Mouse (Mus musculus) frontal cortex, postnatal 36 days (tissue): ENCODE results near the gene Pnpla2.

Experiments used
- DNase-seq, 2 experiments: peaks; one replicate each; pipeline ENCODE4 v3.0.0; 2022; ENCODE audit warnings: low spot score in 2 of 2

Pnpla2 gene

DNA sequence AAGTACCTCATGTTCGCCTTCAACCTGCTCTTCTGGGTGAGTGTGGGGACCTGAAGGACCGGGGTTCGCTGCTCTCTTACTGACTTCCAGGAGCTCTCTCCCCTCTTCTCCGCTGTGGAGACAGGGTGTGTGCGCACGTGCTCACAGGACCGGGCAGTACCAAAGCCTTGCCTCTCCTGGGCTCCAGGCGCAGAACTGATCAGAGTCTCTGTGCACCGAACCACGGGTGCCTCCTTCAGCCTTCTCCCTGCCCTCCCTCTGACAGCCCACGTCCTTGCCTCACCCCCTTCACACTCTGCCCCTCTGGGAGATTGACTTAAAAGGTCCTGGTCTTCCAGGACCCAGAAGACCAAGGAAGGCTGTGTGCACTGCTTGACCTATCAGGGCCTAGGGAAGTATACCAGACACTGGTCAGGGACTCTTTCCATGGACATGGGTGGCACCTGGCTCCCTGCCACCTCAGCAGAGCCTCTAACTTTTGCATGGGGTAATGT is 27.6 kb downstream of the Pnpla2 start:
- DNase-seq = no peak

GRCm38 (mm10) chr7:141483114-141483653 is 28.2 kb downstream of the Pnpla2 start:
- DNase-seq = no peak

- no peak for DNase-seq
These were observed 29.5 kb downstream of the Pnpla2 start for GRCm38 (mm10) chr7:141484186-141485120.

DNA sequence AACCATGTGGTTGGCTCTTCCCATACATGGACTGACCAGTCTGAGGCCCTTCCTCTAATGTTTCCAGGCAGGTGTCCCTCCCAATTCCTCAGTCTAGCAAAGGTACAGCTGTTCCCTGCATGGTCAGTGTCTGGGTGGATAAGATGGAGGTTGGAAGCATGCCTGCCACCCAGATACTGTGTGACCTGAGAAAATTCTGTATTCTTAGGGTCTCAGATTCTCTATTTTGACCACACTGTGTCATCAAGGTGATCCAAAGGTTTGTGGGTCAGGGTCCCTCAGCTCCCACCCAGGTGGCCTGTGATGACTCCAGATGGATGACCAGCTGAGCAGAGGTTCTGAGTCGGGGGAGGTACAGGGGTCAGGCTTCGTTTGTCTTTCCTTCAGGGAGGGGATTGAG is 30.2 kb downstream of the Pnpla2 start:
- no peak for DNase-seq

DNA sequence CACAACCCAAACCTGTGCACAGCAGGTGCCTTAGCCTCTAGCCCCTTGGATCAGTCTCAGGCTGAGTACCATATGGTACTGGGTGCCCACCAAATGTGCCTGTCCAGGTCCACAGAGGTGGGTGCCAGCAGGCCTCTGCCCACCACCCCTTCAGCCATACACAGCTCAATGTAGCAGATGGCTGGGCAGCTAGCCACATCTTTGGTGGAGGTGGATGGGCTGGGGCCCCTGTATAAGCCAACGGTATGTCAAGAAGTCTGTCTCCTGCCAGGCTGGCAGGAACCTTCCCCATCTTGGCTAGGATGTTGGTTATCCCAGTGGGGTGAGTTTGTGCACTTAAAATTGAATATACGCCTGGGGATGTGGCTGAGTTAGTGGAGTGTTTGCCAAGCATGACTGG is 30.6 kb downstream of the Pnpla2 start:
- DNase-seq = no peak

DNA sequence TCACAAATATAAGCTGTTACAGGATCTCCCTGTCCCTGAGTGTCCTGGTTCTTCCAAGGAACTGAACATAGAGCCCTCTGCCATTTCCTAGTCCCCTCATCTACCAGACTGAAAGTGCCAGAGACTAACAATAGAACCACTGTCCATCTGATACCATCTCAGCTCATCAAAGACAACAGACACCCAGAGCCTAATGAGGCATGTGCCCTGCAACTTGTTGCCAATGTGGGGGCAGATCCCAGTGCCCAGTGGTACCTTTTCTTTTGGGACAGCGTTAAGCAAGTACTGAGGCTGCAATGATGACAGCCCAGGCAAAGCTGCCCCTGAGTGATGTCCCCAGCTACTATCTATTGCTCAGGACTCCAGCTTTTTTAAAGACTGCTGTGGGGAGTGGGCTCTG is 31.2 kb downstream of the Pnpla2 start:
- no peak for DNase-seq

- DNase-seq = no peak
These were observed 32.1 kb downstream of the Pnpla2 start for GRCm38 (mm10) chr7:141487141-141487540.

- DNase-seq = no peak
These were observed 36.2 kb downstream of the Pnpla2 start for GRCm38 (mm10) chr7:141491151-141491550.

DNA sequence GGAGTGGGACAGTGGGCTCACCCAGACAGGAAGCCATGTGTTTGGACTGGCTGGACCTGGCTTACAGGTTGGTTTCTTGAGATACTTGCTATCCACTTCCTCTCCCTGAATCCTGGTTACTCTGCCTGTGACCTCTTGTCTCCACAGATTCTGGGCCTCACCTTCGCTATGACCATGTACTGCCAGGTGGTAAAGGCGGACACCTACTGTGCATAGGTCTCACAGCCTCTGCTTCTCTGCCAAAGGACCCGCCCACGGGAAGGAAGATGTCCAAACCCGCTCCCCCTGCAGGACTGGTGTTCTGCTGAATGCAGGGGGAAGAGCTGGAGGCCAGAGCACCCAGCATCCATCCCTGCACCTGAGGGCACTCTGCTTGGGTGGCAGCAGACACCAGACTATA is 37.7 kb downstream of the Pnpla2 start:
- no peak for DNase-seq

DNA sequence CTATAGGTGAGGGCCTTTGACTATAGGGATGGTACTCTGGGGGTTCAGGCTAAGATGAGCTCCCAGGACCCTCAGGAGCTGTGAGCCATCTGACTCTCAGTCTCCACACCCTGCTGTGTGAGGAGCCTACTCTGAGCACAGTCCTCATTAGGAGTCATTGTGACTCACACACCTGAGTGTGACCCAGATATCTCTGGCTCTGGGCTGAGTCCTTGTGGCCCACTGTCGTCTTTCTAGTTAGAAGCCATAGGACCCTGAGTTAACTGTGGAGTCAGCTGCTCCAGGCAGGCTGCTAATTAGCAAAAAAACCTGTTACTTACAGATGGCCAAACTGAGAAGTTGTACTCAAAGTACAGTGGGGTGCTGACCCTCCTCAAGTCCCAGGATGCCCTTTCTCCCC is 38.7 kb downstream of the Pnpla2 start:
- no peak for DNase-seq

- DNase-seq = no peak
These were observed 40.4 kb downstream of the Pnpla2 start for GRCm38 (mm10) chr7:141495379-141495778.

DNA sequence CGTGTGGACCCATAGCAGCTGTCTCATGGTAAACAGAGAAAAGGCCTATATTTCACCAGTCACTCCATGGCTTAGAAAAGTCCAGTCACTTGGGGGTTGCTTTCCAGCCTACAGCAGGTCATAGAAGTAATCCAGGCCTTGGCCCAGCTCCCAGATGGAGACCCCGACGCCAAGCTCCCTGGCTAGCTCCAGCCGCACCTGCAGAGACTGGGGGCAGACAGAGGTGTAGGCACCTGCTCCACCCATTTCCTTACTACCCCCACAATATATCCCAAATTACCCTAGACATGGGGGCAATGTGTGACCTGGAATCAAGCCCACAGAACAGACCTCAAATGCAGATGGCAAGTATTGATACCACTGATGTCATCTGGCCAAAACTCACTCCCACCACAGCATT is 40.9 kb downstream of the Pnpla2 start:
- DNase-seq = no peak

- DNase-seq = no peak
These were observed 42.6 kb downstream of the Pnpla2 start for GRCm38 (mm10) chr7:141497600-141497999.

- DNase-seq = no peak
These were observed 47.0 kb downstream of the Pnpla2 start for GRCm38 (mm10) chr7:141501820-141502555.

- DNase-seq = no peak
These were observed 47.5 kb downstream of the Pnpla2 start for GRCm38 (mm10) chr7:141502556-141502905.

DNA sequence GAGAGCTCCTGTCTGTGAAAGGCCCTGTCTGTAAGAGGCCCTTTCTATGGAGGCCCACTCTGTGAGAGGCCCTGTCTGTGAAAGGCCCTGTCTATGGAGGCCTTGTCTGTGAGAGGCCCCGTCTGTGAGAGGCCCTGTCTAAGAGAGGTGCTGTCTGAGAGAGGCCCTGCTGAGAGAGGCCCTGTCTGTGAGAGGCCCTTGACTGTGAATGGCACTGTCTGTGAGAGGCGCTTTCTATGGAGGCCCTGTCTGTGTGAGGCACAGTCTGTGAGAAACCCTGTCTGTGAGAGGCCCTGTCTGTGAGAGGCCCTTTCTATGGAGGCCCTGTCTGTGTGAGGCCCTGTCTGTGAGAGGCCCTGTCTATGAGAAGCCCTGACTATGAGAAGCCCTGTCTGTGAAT is 51.3 kb downstream of the Pnpla2 start:
- no peak for DNase-seq

DNA sequence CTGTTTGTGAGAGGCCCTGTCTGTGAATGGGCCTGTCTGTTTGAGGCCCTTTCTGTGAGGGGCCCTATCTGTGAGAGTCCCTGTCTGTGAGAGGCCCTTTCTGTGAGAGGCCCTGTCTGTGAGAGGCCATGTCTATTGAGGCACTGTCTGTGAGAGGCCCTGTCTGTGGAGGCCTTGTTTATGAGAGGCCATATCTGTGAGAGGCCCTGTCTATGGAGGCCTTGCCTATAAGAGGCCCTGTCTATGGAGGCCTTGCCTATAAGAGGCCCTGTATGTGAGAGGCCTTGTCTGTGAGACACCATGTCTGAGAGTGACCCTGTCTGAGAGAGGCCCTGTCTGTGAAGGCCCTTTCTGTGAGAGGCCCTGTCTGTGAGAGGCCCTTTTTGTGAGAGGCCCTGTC is 53.2 kb downstream of the Pnpla2 start:
- no peak for DNase-seq

- no peak for DNase-seq
These were observed 55.2 kb downstream of the Pnpla2 start for GRCm38 (mm10) chr7:141510196-141510595.
